Mouse (Mus musculus): ENCODE measurements around the gene Vps72. TPM values are rescaled to one million over a fixed set of nuclear protein-coding genes. Genes with fewer than 3 reads are reported as not detected.
"Not testable (repeated sequence)": the region's sequence is repeated elsewhere in the genome, so short reads cannot be mapped to it uniquely, and the experiment has no call there.

The Vps72 gene
- polyA plus RNA-seq, 1 experiment from 2014 or later: 217 TPM

- H3K27ac ChIP-seq: no peak overlapping the region
- no peak for ATAC-seq (ENCODE audit: low FRiP score, low read depth)
- no peaks in the 10 kb centered on the region for H3K36me3 ChIP-seq
- no peak overlapping the region for H3K9ac ChIP-seq
- 62% methylated on average over 2 of the region's 2 CpGs for WGBS
- no peak overlapping the region for H3K4me3 ChIP-seq
- H3K4me1 ChIP-seq: peaks cover 21% of the 10 kb centered on the region
- H3K9me3 ChIP-seq: no peaks in the 10 kb centered on the region
- no peaks in the 10 kb centered on the region for H3K27me3 ChIP-seq
- H3K4me2 ChIP-seq (replicated peaks): no peak overlapping the region
These were observed 2.9 kb upstream of the Vps72 start for GRCm38 (mm10) chr3:95107898-95108297.

GRCm38 (mm10) chr3:95112760-95113159 is 1.9 kb downstream of the Vps72 start:
- peaks cover 11% of the 10 kb centered on the region for H3K4me1 ChIP-seq
- H3K27me3 ChIP-seq: no peaks in the 10 kb centered on the region
- H3K27ac ChIP-seq: no peak overlapping the region
- H3K36me3 ChIP-seq: peaks cover 36% of the 10 kb centered on the region
- H3K4me3 ChIP-seq: peak overlapping the region; percentile 72; the same call in 1 of the 2 replicates
- ATAC-seq (ENCODE audit: low FRiP score, low read depth): no peak
- no peak overlapping the region for H3K9ac ChIP-seq
- H3K9me3 ChIP-seq: no peaks in the 10 kb centered on the region
- 89% methylated on average over 1 of the region's 1 CpGs for WGBS
- H3K4me2 ChIP-seq (replicated peaks): peak overlapping the region; percentile 59

- Histone ChIP-seq H3K4me1 (peaks cover 1% of the 10 kb centered on the region), H3K9me3 (no peaks in the 10 kb centered on the region), H3K4me2 (replicated peaks) (no peak overlapping the region), H3K27ac (no peak overlapping the region), H3K36me3 (peaks cover 86% of the 10 kb centered on the region), H3K9ac (no peak overlapping the region), H3K4me3 (no peak overlapping the region), H3K27me3 (no peaks in the 10 kb centered on the region)
- no peak for ATAC-seq (ENCODE audit: low FRiP score, low read depth)
- WGBS: 73% methylated on average over 2 of the region's 2 CpGs
These were observed 6.9 kb downstream of the Vps72 start for GRCm38 (mm10) chr3:95117751-95118150.

DNA sequence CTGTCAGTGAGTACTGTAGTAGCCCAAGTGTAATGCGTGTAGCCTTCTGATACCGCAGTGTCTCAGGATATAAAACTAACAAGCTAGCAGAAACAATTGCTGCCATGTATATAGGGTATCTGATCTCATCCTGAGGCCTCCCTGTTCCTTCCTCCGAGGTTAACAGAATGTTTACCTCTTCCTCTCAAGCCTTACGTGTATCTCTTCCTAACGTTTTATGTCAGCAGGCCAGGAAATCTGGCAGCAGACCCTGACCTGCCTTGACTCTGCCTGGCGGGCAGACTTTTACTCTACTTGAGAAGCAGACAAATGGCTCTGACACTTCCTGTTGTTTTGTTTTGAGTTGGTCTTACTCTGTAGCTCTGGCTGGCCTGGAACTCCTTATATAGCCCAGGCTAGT is 10.8 kb downstream of the Vps72 start:
- peaks cover 70% of the 10 kb centered on the region for H3K36me3 ChIP-seq

GRCm38 (mm10) chr3:95124246-95124645 is 13.4 kb downstream of the Vps72 start, which contains the start of gene Tmod4:
Gene Tmod4 (plus strand): TSS chr3:95124476.
- ATAC-seq (ENCODE audit: low FRiP score, low read depth): peak; percentile 49; the same call in 1 of the 2 replicates
- Histone ChIP-seq H3K4me2 (replicated peaks) (peak within 1 kb of the TSS; percentile 19; the same call in 1 of the 2 replicates), H3K9me3 (no peaks in the 10 kb centered on the region), H3K36me3 (peaks cover 55% of the 10 kb centered on the region), H3K27me3 (no peaks in the 10 kb centered on the region), H3K27ac (peak within 1 kb of the TSS; percentile 77; the same call in 1 of the 2 replicates), H3K4me1 (peaks cover 15% of the 10 kb centered on the region), H3K9ac (peak within 1 kb of the TSS; percentile 43; the same call in 1 of the 2 replicates), H3K4me3 (no peak within 1 kb of the TSS)
- WGBS: 37% methylated on average over 6 of the region's 6 CpGs

More for the DNA sequence above, 10.8 kb downstream of the Vps72 start:
- Histone ChIP-seq H3K27me3 (no peaks in the 10 kb centered on the region), H3K27ac (peak overlapping the region; percentile 56; the same call in 1 of the 2 replicates), H3K4me3 (no peak overlapping the region), H3K9me3 (no peaks in the 10 kb centered on the region), H3K9ac (no peak overlapping the region), H3K4me1 (peaks cover 15% of the 10 kb centered on the region), H3K4me2 (replicated peaks) (no peak overlapping the region)
- ATAC-seq (ENCODE audit: low FRiP score, low read depth): no peak
- WGBS: 74% methylated on average over 6 of the region's 6 CpGs

DNA sequence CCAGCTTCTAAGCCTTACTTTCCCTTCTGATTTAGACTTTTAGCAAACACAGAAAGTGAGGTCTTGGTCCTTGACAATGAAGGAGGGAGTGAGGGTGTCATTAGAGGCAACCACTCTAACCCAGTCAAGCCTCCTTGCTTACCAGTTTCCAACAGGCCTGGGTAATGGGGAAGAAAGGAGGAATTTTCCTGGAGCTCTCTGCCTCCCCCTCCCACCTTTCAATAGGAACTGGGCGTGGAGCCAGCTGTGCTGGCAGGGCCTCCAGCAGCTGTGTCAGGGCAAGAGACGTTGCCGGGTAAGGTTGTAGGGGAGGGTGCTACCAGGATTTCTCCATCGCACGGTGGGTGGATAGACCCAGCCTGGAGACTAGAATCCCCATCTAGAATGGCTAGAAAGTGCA is 14.2 kb downstream of the Vps72 start:
- H3K9me3 ChIP-seq: no peaks in the 10 kb centered on the region
- peak overlapping the region; percentile 19; the same call in 1 of the 2 replicates for H3K4me2 ChIP-seq (replicated peaks)
- ATAC-seq (ENCODE audit: low FRiP score, low read depth): peak; percentile 55; the same call in 1 of the 2 replicates
- WGBS: 17% methylated on average over 5 of the region's 5 CpGs
- peak overlapping the region; percentile 77; the same call in 1 of the 2 replicates for H3K27ac ChIP-seq
- no peak overlapping the region for H3K9ac ChIP-seq
- H3K4me1 ChIP-seq: peaks cover 15% of the 10 kb centered on the region
- H3K36me3 ChIP-seq: peaks cover 54% of the 10 kb centered on the region
- no peaks in the 10 kb centered on the region for H3K27me3 ChIP-seq
- H3K4me3 ChIP-seq: no peak overlapping the region

DNA sequence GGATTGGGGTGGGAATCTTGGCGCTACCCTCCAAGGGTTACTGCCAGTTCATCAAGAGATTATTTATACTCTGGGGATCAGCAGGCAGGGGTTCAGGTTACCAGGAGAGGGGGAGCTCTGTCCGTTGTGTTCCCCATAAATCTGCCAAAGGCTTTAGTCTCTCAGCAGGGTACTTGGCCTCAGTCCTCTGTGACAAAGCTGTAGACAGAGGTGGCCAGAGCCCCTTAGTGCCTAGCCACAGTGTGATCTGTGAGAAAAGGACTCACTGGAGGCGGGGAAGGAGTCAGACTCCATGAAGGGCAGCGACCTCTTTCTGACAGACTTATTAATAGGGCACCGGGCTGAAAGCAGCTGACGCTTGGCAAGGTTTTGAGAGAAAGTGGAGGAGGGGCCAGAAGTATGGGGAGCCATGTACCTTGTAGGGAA is 18.4 kb downstream of the Vps72 start:
- Histone ChIP-seq H3K4me1 (peaks cover 19% of the 10 kb centered on the region), H3K27me3 (no peaks in the 10 kb centered on the region), H3K4me3 (no peak overlapping the region), H3K36me3 (peaks cover 38% of the 10 kb centered on the region), H3K9ac (no peak overlapping the region; the same call in 1 of the 2 replicates), H3K4me2 (replicated peaks) (no peak overlapping the region), H3K27ac (no peak overlapping the region), H3K9me3 (no peaks in the 10 kb centered on the region)
- ATAC-seq (ENCODE audit: low FRiP score, low read depth): no peak
- 34% methylated on average over 6 of the region's 6 CpGs for WGBS

DNA sequence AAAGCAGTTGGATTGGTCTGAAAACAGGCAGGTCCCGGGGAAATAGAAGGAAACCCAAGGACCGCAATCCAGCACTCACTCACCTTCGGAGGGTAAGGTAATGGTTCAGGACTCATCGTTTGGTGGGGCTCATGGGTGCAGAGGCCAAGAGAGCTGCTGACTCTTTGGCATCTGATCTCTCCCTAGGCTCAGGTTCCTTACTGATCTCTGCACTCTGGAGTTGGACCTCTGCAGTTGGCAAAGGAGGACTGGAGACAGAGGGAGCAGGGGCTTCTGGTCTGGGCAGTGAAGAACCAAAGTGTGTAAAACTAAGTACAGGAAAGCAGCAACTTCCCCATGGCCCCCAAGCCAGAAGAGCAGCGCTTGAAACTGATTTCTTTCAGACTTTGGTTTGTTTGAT is 19.3 kb downstream of the Vps72 start:
- Histone ChIP-seq H3K27ac (no peak overlapping the region), H3K36me3 (peaks cover 38% of the 10 kb centered on the region), H3K4me2 (replicated peaks) (no peak overlapping the region), H3K9ac (0 out of 2 replicates have a peak overlapping the region, but pooled peaks have one; percentile 26), H3K9me3 (no peaks in the 10 kb centered on the region), H3K27me3 (no peaks in the 10 kb centered on the region), H3K4me1 (peaks cover 13% of the 10 kb centered on the region), H3K4me3 (no peak overlapping the region)
- 82% methylated on average over 5 of the region's 5 CpGs for WGBS
- no peak for ATAC-seq (ENCODE audit: low FRiP score, low read depth)

GRCm38 (mm10) chr3:95132389-95132788 is 21.6 kb downstream of the Vps72 start:
- not testable (repeated sequence) for H3K9ac ChIP-seq; H3K27ac ChIP-seq; H3K27me3 ChIP-seq; H3K9me3 ChIP-seq; ATAC-seq (ENCODE audit: low FRiP score, low read depth); H3K4me3 ChIP-seq
- H3K36me3 ChIP-seq: peaks cover 38% of the 10 kb centered on the region
- peaks cover 22% of the 10 kb centered on the region for H3K4me1 ChIP-seq
- WGBS: 88% methylated on average over 2 of the region's 2 CpGs
- peak overlapping the region; percentile 86; the same call in 1 of the 2 replicates for H3K4me2 ChIP-seq (replicated peaks)

GRCm38 (mm10) chr3:95133176-95133575 is 22.4 kb downstream of the Vps72 start:
- Histone ChIP-seq H3K27me3 (no peaks in the 10 kb centered on the region), H3K36me3 (peaks cover 42% of the 10 kb centered on the region), H3K4me1 (peaks cover 22% of the 10 kb centered on the region), H3K4me3 (peak overlapping the region; percentile 66), H3K4me2 (replicated peaks) (peak overlapping the region; percentile 86), H3K9me3 (no peaks in the 10 kb centered on the region), H3K27ac (peak overlapping the region; percentile 63; the same call in 1 of the 2 replicates), H3K9ac (peak overlapping the region; percentile 83)
- WGBS: 55% methylated on average over 11 of the region's 11 CpGs
- no peak for ATAC-seq (ENCODE audit: low FRiP score, low read depth)

GRCm38 (mm10) chr3:95133680-95134101 is 22.9 kb downstream of the Vps72 start, which contains the start of the genes Scnm1 and Lysmd1:
Gene Scnm1 (minus strand): TSS chr3:95134011.
Gene Lysmd1 (plus strand): TSS chr3:95134088.
- H3K27ac ChIP-seq: peak within 1 kb of the TSS; percentile 63; the same call in 1 of the 2 replicates
- H3K4me2 ChIP-seq (replicated peaks): peak within 1 kb of the TSS; percentile 86
- H3K9me3 ChIP-seq: no peaks in the 10 kb centered on the region
- ATAC-seq (ENCODE audit: low FRiP score, low read depth): peak; percentile 94
- H3K9ac ChIP-seq: peak within 1 kb of the TSS; percentile 83
- H3K4me1 ChIP-seq: peaks cover 22% of the 10 kb centered on the region
- under 1% methylated on average over 20 of the region's 20 CpGs for WGBS
- peak within 1 kb of the TSS; percentile 66 for H3K4me3 ChIP-seq
- H3K27me3 ChIP-seq: no peaks in the 10 kb centered on the region
- H3K36me3 ChIP-seq: peaks cover 37% of the 10 kb centered on the region

- no CpG with 5 or more reads among the region's 12 CpGs for WGBS
- ATAC-seq (ENCODE audit: low FRiP score, low read depth): peak; percentile 38
- peak overlapping the region; percentile 66 for H3K4me3 ChIP-seq
These were observed 23.3 kb downstream of the Vps72 start for GRCm38 (mm10) chr3:95134133-95134532.

More at GRCm38 (mm10) chr3:95134133-95134532, 23.3 kb downstream of the Vps72 start:
- not testable (repeated sequence) for H3K4me2 ChIP-seq (replicated peaks); H3K9me3 ChIP-seq; H3K27me3 ChIP-seq; H3K27ac ChIP-seq; H3K9ac ChIP-seq
- H3K36me3 ChIP-seq: peaks cover 32% of the 10 kb centered on the region
- H3K4me1 ChIP-seq: peaks cover 22% of the 10 kb centered on the region
